Mouse (Mus musculus) stomach, embryonic 15.5 days (tissue): ENCODE measurements at regions not wholly inside any gene's neighbourhood (a gene's known extent, or its start where the extent isn't known, plus 50 kb on each side); places are given as distances from the start of the nearest gene placed in this dataset.

Experiments
- ATAC-seq: fragments of 200-750 bp; cut with Nextera tagmentation; 2 replicates; pipeline ENCODE4 v1.8.0; 2017; ENCODE audit warnings: low read depth, moderate number of reproducible peaks, moderate TSS enrichment; ENCODE audit not compliant: insufficient read depth, low FRiP score
- H3K27ac ChIP-seq: fragments of 300-500 bp; sonication (generic); 2 replicates; pipeline ENCODE4 v1.5.1; 2015; ENCODE audit warnings: mild to moderate bottlenecking, inconsistent platforms
- H3K27me3 ChIP-seq: fragments of 300-500 bp; sonication (generic); replicated peaks from 2 replicates; pipeline ENCODE4 v1.6.1; 2015; ENCODE audit warnings: inconsistent platforms
- H3K36me3 ChIP-seq: fragments of 300-500 bp; sonication (generic); 2 replicates; pipeline ENCODE4 v1.6.1; 2015; ENCODE audit warnings: inconsistent platforms
- H3K4me1 ChIP-seq: fragments of 300-500 bp; sonication (generic); 2 replicates; pipeline ENCODE4 v1.6.1; 2015; ENCODE audit warnings: inconsistent platforms
- H3K4me2 ChIP-seq: fragments of 300-500 bp; sonication (generic); 2 replicates; pipeline ENCODE4 v1.6.1; 2015; ENCODE audit warnings: mild to moderate bottlenecking, inconsistent platforms
- H3K4me3 ChIP-seq: fragments of 300-500 bp; sonication (generic); replicated peaks from 2 replicates; pipeline ENCODE4 v1.5.1; 2015; ENCODE audit warnings: inconsistent platforms
- H3K9ac ChIP-seq: fragments of 300-500 bp; sonication (generic); 2 replicates; pipeline ENCODE4 v1.6.1; 2015; ENCODE audit warnings: inconsistent platforms
- H3K9me3 ChIP-seq: fragments of 300-500 bp; sonication (generic); 2 replicates; pipeline ENCODE4 v1.6.1; 2016; ENCODE audit warnings: inconsistent platforms
- WGBS: fragments of 180-500 bp; shearing (Covaris S2); methylation state at CpG from one replicate; pipeline ENCODE4 v1.1.7; 2015; 5-methylcytosine and 5-hydroxymethylcytosine counted together

- ATAC-seq, result no peak
- Histone ChIP-seq H3K4me3 (no peak overlapping the region), H3K4me2 (no peak overlapping the region), H3K9me3 (no peaks in the 10 kb centered on the region), H3K4me1 (no peaks in the 10 kb centered on the region), H3K27ac (no peak overlapping the region), H3K36me3 (no peaks in the 10 kb centered on the region), H3K9ac (no peak overlapping the region), H3K27me3 (no peaks in the 10 kb centered on the region)
- 81% methylated on average over 2 of the region's 2 CpGs for WGBS
These were observed 315.2 kb upstream of the Adgrl3 start for GRCm38 (mm10) chr5:80704732-80705131.

- no peak overlapping the region for H3K9ac ChIP-seq
- ATAC-seq, result no peak
These were observed 313.3 kb upstream of the Adgrl3 start for GRCm38 (mm10) chr5:80706645-80707056.

More at GRCm38 (mm10) chr5:80706645-80707056, 313.3 kb upstream of the Adgrl3 start:
- Histone ChIP-seq H3K27ac (no peak overlapping the region), H3K4me1 (no peaks in the 10 kb centered on the region), H3K4me3 (no peak overlapping the region), H3K27me3 (no peaks in the 10 kb centered on the region), H3K9me3 (no peaks in the 10 kb centered on the region), H3K4me2 (no peak overlapping the region), H3K36me3 (no peaks in the 10 kb centered on the region)
- WGBS, result 62% methylated on average over 8 of the region's 8 CpGs
